Mouse (Mus musculus): ENCODE results near the gene Sptssb. TPM values are rescaled to one million over a fixed set of nuclear protein-coding genes. Genes with fewer than 3 reads are reported as not detected.

Gene Sptssb
- total and polyA plus RNA-seq, 3 experiments, result not detected

DNA sequence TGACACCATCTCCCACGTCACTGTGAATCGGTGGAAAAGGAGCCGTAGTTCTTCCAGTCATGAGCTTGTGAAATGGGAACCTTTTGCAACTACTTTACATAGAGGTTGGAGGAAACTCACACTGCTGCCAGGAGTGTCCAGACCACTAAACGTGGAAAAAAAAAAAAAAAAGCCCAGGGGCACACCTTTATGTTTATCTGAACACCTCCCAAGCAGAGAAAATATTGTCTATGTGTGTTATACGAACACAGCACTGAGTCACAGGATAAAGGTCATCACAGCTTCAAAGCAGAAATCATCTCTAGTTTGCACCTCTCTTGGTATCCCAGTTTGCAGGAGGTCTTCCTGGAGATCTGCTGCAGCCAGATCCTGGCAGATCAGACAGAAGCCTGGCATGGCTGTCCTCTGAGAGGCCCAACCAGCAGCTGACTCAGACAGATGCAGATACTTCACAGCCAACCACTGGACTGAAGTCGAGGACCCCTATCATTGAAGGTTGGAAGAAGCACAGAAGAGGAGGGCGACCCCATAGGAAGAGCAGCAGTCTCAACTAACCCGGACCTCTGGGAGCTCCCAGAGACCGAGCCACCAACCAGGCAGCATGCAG is 2.2 kb upstream of the Sptssb start:
- in situ Hi-C loops (cut with MboI; ENCODE audit: low pct_ligation_motif_present, low pct_unique_long_range_greater_than_20kb, low sequenced_read_pairs), result no loop called here

DNA sequence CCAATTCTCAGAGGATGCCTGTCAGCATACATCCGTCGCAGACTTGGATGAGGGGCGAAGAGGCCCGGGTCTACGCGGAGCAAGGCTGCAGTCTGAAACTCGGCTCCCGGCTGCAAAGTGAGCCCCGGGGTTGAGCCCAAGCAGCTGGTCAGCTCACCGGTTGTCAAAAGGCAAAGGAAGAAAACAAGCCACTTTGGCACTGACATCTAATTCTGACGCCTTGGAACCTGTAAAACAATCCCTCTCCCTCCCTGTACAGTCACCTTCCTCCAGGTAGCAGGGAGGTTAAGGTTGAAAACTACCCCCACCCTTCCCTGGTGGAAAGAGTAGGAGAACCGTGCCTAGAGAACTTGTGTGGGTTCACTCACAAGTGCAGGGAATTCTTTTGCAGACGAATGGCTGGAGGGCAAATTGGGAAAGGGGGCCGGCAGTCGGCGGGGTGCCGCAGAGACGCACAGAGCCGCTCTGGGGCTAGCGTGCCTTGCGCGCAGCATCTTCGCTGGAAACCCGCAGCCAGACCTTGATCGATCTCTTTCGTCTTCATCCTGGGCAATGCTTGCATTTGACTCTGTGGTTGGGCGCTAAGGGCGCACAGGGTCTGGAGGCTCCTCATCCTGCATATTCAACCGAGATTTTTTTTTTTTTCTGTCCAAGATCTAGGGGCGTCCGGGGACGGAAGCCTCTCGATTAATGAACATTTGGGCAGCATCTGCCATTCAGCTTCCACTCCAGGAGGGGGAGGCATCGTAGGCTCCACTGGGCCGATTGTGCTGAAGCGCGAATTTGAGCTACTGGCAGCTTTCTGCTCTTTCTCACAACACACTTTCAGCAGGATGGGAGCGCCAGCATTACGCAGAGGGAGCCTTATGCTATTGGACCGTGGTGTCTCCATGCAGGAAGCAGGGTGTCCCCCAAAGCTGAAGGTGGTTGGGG is 1.1 kb upstream of the Sptssb start:
- H3K4me3 ChIP-seq (replicated peaks in 1 of 3; ENCODE audit: low read depth in 2 of 3, low read length in 2 of 3, poor library complexity in 1 of 3), result no peak overlapping the region

More for the DNA sequence above, 2.2 kb upstream of the Sptssb start:
- TF ChIP-seq ZKSCAN1 (IDR thresholded peaks at IDR 0.05; ENCODE audit: borderline replicate concordance, low read depth, low read length), result no peak
- TF ChIP-seq EP300 (IDR thresholded peaks at IDR 0.05; ENCODE audit: low read length), result no peak
- no peak for TF ChIP-seq JUND (conservative IDR thresholded peaks at IDR 0.05; ENCODE audit: low read depth, low read length)
- TF ChIP-seq NRF1 (IDR thresholded peaks at IDR 0.05; ENCODE audit: low read depth, low read length), result no peak
- TF ChIP-seq CTCF (conservative IDR thresholded peaks at IDR 0.05 in 1 of 2, IDR thresholded peaks at IDR 0.05 in 1 of 2; ENCODE audit: low read depth in 2 of 2, low read length in 2 of 2), result no peak
- TF ChIP-seq MAZ (IDR thresholded peaks at IDR 0.05; ENCODE audit: low read depth, low read length), result no peak
- TF ChIP-seq SIN3A (IDR thresholded peaks at IDR 0.05; ENCODE audit: low read length), result no peak
- no peak for TF ChIP-seq ZMIZ1 (IDR thresholded peaks at IDR 0.05; ENCODE audit: low read depth, low read length)
- TF ChIP-seq SMC3 (IDR thresholded peaks at IDR 0.05; ENCODE audit: low read depth, low read length), result no peak
- TF ChIP-seq GABPA (IDR thresholded peaks at IDR 0.05; ENCODE audit: insufficient replicate concordance, low read depth, low read length), result no peak
- no peak for TF ChIP-seq MAX (IDR thresholded peaks at IDR 0.05; ENCODE audit: low read length)
- no peak for TF ChIP-seq MYC (IDR thresholded peaks at IDR 0.05; ENCODE audit: low read depth, low read length)
- no peak for TF ChIP-seq TCF12 (IDR thresholded peaks at IDR 0.05; ENCODE audit: low read depth, low read length)
- TF ChIP-seq CHD1 (IDR thresholded peaks at IDR 0.05; ENCODE audit: low read depth, low read length), result no peak
- TF ChIP-seq UBTF (IDR thresholded peaks at IDR 0.05; ENCODE audit: low read depth, low read length), result no peak
- no peak for TF ChIP-seq PAX5 (IDR thresholded peaks at IDR 0.05; ENCODE audit: low read length)
- Histone ChIP-seq H3K4me3 (replicated peaks in 1 of 3; ENCODE audit: low read depth in 2 of 3, low read length in 2 of 3, poor library complexity in 1 of 3) (no peak overlapping the region), H3K9ac (ENCODE audit: insufficient read depth, low read depth) (no peak overlapping the region), H3K27me3 (replicated peaks) (no peaks in the 10 kb centered on the region), H3K4me1 (ENCODE audit: control insufficient read depth in 1 of 2, insufficient read depth in 2 of 2) (no peaks in the 10 kb centered on the region), H3K79me2 (replicated peaks; ENCODE audit: control insufficient read depth, extremely low read depth, insufficient read depth, poor library complexity, severe bottlenecking) (no peaks in the 10 kb centered on the region), H3K27ac (ENCODE audit: insufficient read depth, low read depth) (no peak overlapping the region), H3K4me2 (ENCODE audit: insufficient read depth, low read depth, poor library complexity, severe bottlenecking) (no peak overlapping the region), H3K36me3 (replicated peaks in 1 of 2; ENCODE audit: control insufficient read depth in 1 of 2, insufficient read depth in 1 of 2, low read length in 1 of 2) (no peaks in the 10 kb centered on the region), H3K9me3 (replicated peaks; ENCODE audit: low read length) (no peaks in the 10 kb centered on the region)
- dilution Hi-C loops (cut with MboI; ENCODE audit: extremely low pct_ligation_motif_present, extremely low pct_unique_long_range_greater_than_20kb, low sequenced_read_pairs), result no loop called here
- no peak for DNase-seq (ENCODE audit: extremely low read depth)

More for the DNA sequence above, 1.1 kb upstream of the Sptssb start:
- H3K36me3 ChIP-seq (replicated peaks in 1 of 2; ENCODE audit: control insufficient read depth in 1 of 2, insufficient read depth in 1 of 2, low read length in 1 of 2), result no peaks in the 10 kb centered on the region
- TF ChIP-seq ZC3H11A (IDR thresholded peaks at IDR 0.05; ENCODE audit: low read depth, low read length) (no peak), MAX (IDR thresholded peaks at IDR 0.05; ENCODE audit: low read length) (no peak), MAZ (IDR thresholded peaks at IDR 0.05; ENCODE audit: low read depth, low read length) (no peak), IRF4 (IDR thresholded peaks at IDR 0.05; ENCODE audit: low read depth, low read length) (no peak), RCOR1 (conservative IDR thresholded peaks at IDR 0.05; ENCODE audit: low read depth, low read length) (no peak), HCFC1 (IDR thresholded peaks at IDR 0.05; ENCODE audit: low read depth, low read length) (no peak), MAFK (IDR thresholded peaks at IDR 0.05; ENCODE audit: insufficient replicate concordance, low read length) (no peak), CHD2 (IDR thresholded peaks at IDR 0.05; ENCODE audit: low read length) (no peak), POLR2AphosphoS2 (IDR thresholded peaks at IDR 0.05; ENCODE audit: low read depth, low read length) (no peak)
- in situ Hi-C loops (cut with MboI; ENCODE audit: low pct_ligation_motif_present, low pct_unique_long_range_greater_than_20kb, low sequenced_read_pairs) (no loop called here), dilution Hi-C loops (cut with MboI; ENCODE audit: extremely low pct_ligation_motif_present, extremely low pct_unique_long_range_greater_than_20kb, low sequenced_read_pairs) (no loop called here)
- no peak overlapping the region for H3K27ac ChIP-seq (ENCODE audit: insufficient read depth, low read depth)
- H3K4me1 ChIP-seq (ENCODE audit: control insufficient read depth in 1 of 2, insufficient read depth in 2 of 2), result no peaks in the 10 kb centered on the region
- H3K79me2 ChIP-seq (replicated peaks; ENCODE audit: control insufficient read depth, extremely low read depth, insufficient read depth, poor library complexity, severe bottlenecking), result no peaks in the 10 kb centered on the region
- no peak overlapping the region for H3K4me2 ChIP-seq (ENCODE audit: insufficient read depth, low read depth, poor library complexity, severe bottlenecking)
- no peak overlapping the region for H3K9ac ChIP-seq (ENCODE audit: insufficient read depth, low read depth)
- no peak for DNase-seq (ENCODE audit: extremely low read depth)
- H3K27me3 ChIP-seq (replicated peaks), result no peaks in the 10 kb centered on the region
- no peaks in the 10 kb centered on the region for H3K9me3 ChIP-seq (replicated peaks; ENCODE audit: low read length)

All from CH12.LX (cell line).